Mouse (Mus musculus) liver, embryonic 13.5 days (tissue): ENCODE data around the gene Rad51ap1. TPM values are rescaled to one million over a fixed set of nuclear protein-coding genes. Genes with fewer than 3 reads are reported as not detected.

Experiments used
- ATAC-seq: fragments of 200-750 bp; cut with Nextera tagmentation; 2 replicates; pipeline ENCODE4 v1.8.0; 2017; ENCODE audit warnings: low read depth, mild to moderate bottlenecking, moderate number of reproducible peaks, moderate library complexity
- DNase-seq: peaks from one replicate; pipeline ENCODE4 v3.0.0; 2022
- H3K27ac ChIP-seq: fragments of 300-500 bp; sonication (generic); 2 replicates; pipeline ENCODE4 v1.5.1; 2015; ENCODE audit warnings: moderate library complexity, mild to moderate bottlenecking, inconsistent platforms
- H3K27me3 ChIP-seq: fragments of 300-500 bp; sonication (generic); 2 replicates; pipeline ENCODE4 v1.6.1; 2015; ENCODE audit warnings: mild to moderate bottlenecking, inconsistent platforms
- H3K36me3 ChIP-seq: fragments of 300-500 bp; sonication (generic); 2 replicates; pipeline ENCODE4 v1.6.1; 2015; ENCODE audit warnings: mild to moderate bottlenecking, inconsistent platforms
- H3K4me1 ChIP-seq: fragments of 300-500 bp; sonication (generic); replicated peaks from 2 replicates; pipeline ENCODE4 v1.6.1; 2015; ENCODE audit warnings: inconsistent platforms
- H3K4me2 ChIP-seq: fragments of 300-500 bp; sonication (generic); 2 replicates; pipeline ENCODE4 v1.6.1; 2015; ENCODE audit warnings: inconsistent platforms, mild to moderate bottlenecking, moderate library complexity
- H3K4me3 ChIP-seq: fragments of 300-500 bp; sonication (generic); replicated peaks from 2 replicates; pipeline ENCODE4 v1.5.1; 2015; ENCODE audit warnings: mild to moderate bottlenecking, inconsistent platforms
- H3K9ac ChIP-seq: fragments of 300-500 bp; sonication (generic); 2 replicates; pipeline ENCODE4 v1.6.1; 2015; ENCODE audit warnings: mild to moderate bottlenecking, inconsistent platforms
- H3K9me3 ChIP-seq: fragments of 300-500 bp; sonication (generic); replicated peaks from 2 replicates; pipeline ENCODE4 v1.6.1; 2016; ENCODE audit warnings: inconsistent platforms
- WGBS: fragments of 180-500 bp; shearing (Covaris S2); methylation state at CpG from one replicate; pipeline ENCODE4 v1.1.7; 2015; ENCODE audit not compliant: insufficient replicate concordance; 5-methylcytosine and 5-hydroxymethylcytosine counted together
- polyA plus RNA-seq: library from polyadenylated mRNA; unstranded; fragments of >200 nt; fragmentation: Nextera tagmentation; extraction: Ambion mirVana; gene quantifications from 2 replicates; pipeline ENCODE4 v1.2.1, GENCODE M21; 2015

Gene Rad51ap1
- polyA plus RNA-seq, 1 experiment from 2014 or later, result 59.0 TPM

- Histone ChIP-seq H3K9me3 (no peaks in the 10 kb centered on the region), H3K36me3 (peaks cover 35% of the 10 kb centered on the region), H3K27ac (no peak overlapping the region), H3K27me3 (no peaks in the 10 kb centered on the region), H3K4me1 (peaks cover 38% of the 10 kb centered on the region), H3K9ac (peak overlapping the region; percentile 95), H3K4me3 (peak overlapping the region; percentile 91), H3K4me2 (peak overlapping the region; percentile 81)
- 50% methylated on average over 2 of the region's 2 CpGs for WGBS
- no peak for ATAC-seq
- DNase-seq, result no peak
Observed at GRCm38 (mm10) chr6:126938047-126938446, 1.3 kb downstream of the Rad51ap1 start.

GRCm38 (mm10) chr6:126932896-126933295 is 6.5 kb downstream of the Rad51ap1 start:
- H3K4me1 ChIP-seq, result peaks cover 15% of the 10 kb centered on the region
- no peak for ATAC-seq
- no peak for DNase-seq
- no peak overlapping the region for H3K4me2 ChIP-seq
- no peaks in the 10 kb centered on the region for H3K9me3 ChIP-seq
- 81% methylated on average over 2 of the region's 2 CpGs for whole genome bisulfite sequencing
- no peak overlapping the region for H3K27ac ChIP-seq
- peaks cover 76% of the 10 kb centered on the region for H3K36me3 ChIP-seq
- H3K4me3 ChIP-seq, result no peak overlapping the region
- no peaks in the 10 kb centered on the region for H3K27me3 ChIP-seq
- H3K9ac ChIP-seq, result no peak overlapping the region

GRCm38 (mm10) chr6:126921111-126921881 is 18.1 kb downstream of the Rad51ap1 start, which contains the start of gene Dyrk4:
TSS of gene Dyrk4 (minus strand) at chr6:126921839.
- ATAC-seq, result peak; percentile 48; the same call in 1 of the 2 replicates
- H3K27me3 ChIP-seq, result no peaks in the 10 kb centered on the region
- H3K4me3 ChIP-seq, result no peak within 1 kb of the TSS
- 32% methylated on average over 21 of the region's 21 CpGs for WGBS
- peaks cover 12% of the 10 kb centered on the region for H3K4me1 ChIP-seq
- H3K36me3 ChIP-seq, result peaks cover 48% of the 10 kb centered on the region
- no peak within 1 kb of the TSS for H3K9ac ChIP-seq
- H3K9me3 ChIP-seq, result no peaks in the 10 kb centered on the region
- no peak within 1 kb of the TSS for H3K27ac ChIP-seq
- DNase-seq, result no peak
- H3K4me2 ChIP-seq, result peak within 1 kb of the TSS; percentile 30; the same call in 1 of the 2 replicates

GRCm38 (mm10) chr6:126914928-126915327 is 24.5 kb downstream of the Rad51ap1 start:
- H3K9me3 ChIP-seq, result no peaks in the 10 kb centered on the region
- H3K27me3 ChIP-seq, result no peaks in the 10 kb centered on the region
- no peak for ATAC-seq
- no peak for DNase-seq
- H3K4me2 ChIP-seq, result no peak overlapping the region
- no peak overlapping the region for H3K9ac ChIP-seq
- H3K36me3 ChIP-seq, result no peaks in the 10 kb centered on the region
- 65% methylated on average over 5 of the region's 5 CpGs for WGBS
- no peak overlapping the region for H3K27ac ChIP-seq
- H3K4me1 ChIP-seq, result no peaks in the 10 kb centered on the region
- no peak overlapping the region for H3K4me3 ChIP-seq

GRCm38 (mm10) chr6:126910727-126911126 is 28.7 kb downstream of the Rad51ap1 start:
- no peak for DNase-seq
- no peaks in the 10 kb centered on the region for H3K4me1 ChIP-seq
- no peak for ATAC-seq
- WGBS, result 44% methylated on average over 4 of the region's 4 CpGs
- H3K4me3 ChIP-seq, result no peak overlapping the region
- no peaks in the 10 kb centered on the region for H3K27me3 ChIP-seq
- no peak overlapping the region for H3K9ac ChIP-seq
- H3K36me3 ChIP-seq, result no peaks in the 10 kb centered on the region
- H3K9me3 ChIP-seq, result no peaks in the 10 kb centered on the region
- H3K4me2 ChIP-seq, result no peak overlapping the region
- H3K27ac ChIP-seq, result no peak overlapping the region

- no peak overlapping the region for H3K27ac ChIP-seq
- DNase-seq, result no peak
- H3K4me3 ChIP-seq, result no peak overlapping the region
- no peaks in the 10 kb centered on the region for H3K36me3 ChIP-seq
- H3K9me3 ChIP-seq, result no peaks in the 10 kb centered on the region
- no peak for ATAC-seq
- H3K4me1 ChIP-seq, result no peaks in the 10 kb centered on the region
- 42% methylated on average over 3 of the region's 3 CpGs for WGBS
- no peak overlapping the region for H3K9ac ChIP-seq
- H3K27me3 ChIP-seq, result no peaks in the 10 kb centered on the region
- H3K4me2 ChIP-seq, result no peak overlapping the region
Observed at GRCm38 (mm10) chr6:126907876-126908275, 31.5 kb downstream of the Rad51ap1 start.

GRCm38 (mm10) chr6:126907378-126907777 is 32.0 kb downstream of the Rad51ap1 start:
- Histone ChIP-seq H3K4me1 (no peaks in the 10 kb centered on the region), H3K27me3 (no peaks in the 10 kb centered on the region), H3K27ac (no peak overlapping the region), H3K9me3 (no peaks in the 10 kb centered on the region), H3K4me2 (no peak overlapping the region), H3K36me3 (no peaks in the 10 kb centered on the region), H3K9ac (no peak overlapping the region), H3K4me3 (no peak overlapping the region)
- WGBS, result 62% methylated on average over 5 of the region's 5 CpGs
- no peak for DNase-seq
- no peak for ATAC-seq

- Histone ChIP-seq H3K4me1 (no peaks in the 10 kb centered on the region), H3K4me2 (no peak overlapping the region), H3K9me3 (no peaks in the 10 kb centered on the region), H3K36me3 (no peaks in the 10 kb centered on the region), H3K27me3 (no peaks in the 10 kb centered on the region), H3K27ac (no peak overlapping the region), H3K9ac (no peak overlapping the region), H3K4me3 (no peak overlapping the region)
- ATAC-seq (no peak), DNase-seq (no peak)
- WGBS, result 18% methylated on average over 8 of the region's 8 CpGs
Observed at GRCm38 (mm10) chr6:126877118-126877517, 62.3 kb downstream of the Rad51ap1 start.

Other genes starting within 250 kb of the Rad51ap1 start
- 0.10 and 0.17 TPM in 2 replicates for gene Kcna6, start 198.9 kb downstream of the Rad51ap1 start, polyA plus RNA-seq
- gene Ndufa9, start 90.5 kb downstream of the Rad51ap1 start, polyA plus RNA-seq, result 176 and 193 TPM in 2 replicates
- not detected in 2 replicates for gene Akap3, start 86.5 kb downstream of the Rad51ap1 start, polyA plus RNA-seq
- not detected in 2 replicates for gene Dyrk4, start 17.7 kb downstream of the Rad51ap1 start, polyA plus RNA-seq
- gene D6Wsu163e, start 375 bp upstream of the Rad51ap1 start, polyA plus RNA-seq, result 19.6 and 22.5 TPM in 2 replicates
- gene Fgf6, start 76.0 kb upstream of the Rad51ap1 start, polyA plus RNA-seq, result 0.02 TPM in 1 of 2 replicates, not detected in the other
- gene Fgf23, start 133.3 kb upstream of the Rad51ap1 start, polyA plus RNA-seq, result not detected in 2 replicates
- gene Tigar, start 170.0 kb upstream of the Rad51ap1 start, polyA plus RNA-seq, result 1.0 and 1.4 TPM in 2 replicates
- 109 and 129 TPM in 2 replicates for gene Ccnd2, start 212.6 kb upstream of the Rad51ap1 start, polyA plus RNA-seq